In the genomic region with DNA sequence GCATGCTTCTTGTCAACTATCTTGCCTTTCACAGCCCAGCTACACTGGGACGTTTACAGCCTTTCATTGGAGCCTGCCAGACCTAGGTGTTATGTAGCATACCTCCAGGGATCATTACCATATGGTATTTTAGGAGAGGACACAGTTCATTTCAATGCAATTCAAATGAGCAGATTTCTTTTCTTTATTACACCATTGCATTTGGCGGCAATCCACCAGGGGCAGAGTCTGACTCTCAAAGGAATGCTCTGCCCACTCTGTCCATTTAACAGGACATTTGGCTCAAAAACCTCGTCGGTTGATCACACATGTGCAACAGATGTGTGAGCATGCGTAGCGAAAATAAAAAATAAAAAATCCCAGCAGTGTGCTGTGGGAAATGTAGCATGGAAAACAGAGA, we compare ENCODE assay signal across 9 mouse cellular contexts.
DNase-seq lines count a peak whose midpoint lies in the region; ATAC-seq and TF ChIP-seq lines count a peak whose summit lies in the region.
"Had no signal": no experiment of that assay in that cellular context is flagged by ENCODE, and none has a peak within 500 bp of the region (broad histone marks: within the 10 kb centered on the region; RNA-seq: fewer than 3 reads in every experiment).

No protein-coding gene starts in this region.

- no peaks in the 10 kb centered on the region for H3K27me3 ChIP-seq in hindbrain, embryonic 12.5 days
- no peaks in the 10 kb centered on the region for H3K27me3 ChIP-seq in hindbrain, embryonic 10.5 days (ENCODE audit: insufficient read depth, poor library complexity, severe bottlenecking)
- no peaks in the 10 kb centered on the region for H3K27me3 ChIP-seq in forebrain, postnatal 0 days (ENCODE audit: insufficient read depth, low read length)
- no peaks in the 10 kb centered on the region for H3K27me3 ChIP-seq in limb, embryonic 12.5 days

- H3K4me3 ChIP-seq in hindbrain, embryonic 12.5 days, result no peak overlapping the region
- no peak overlapping the region for H3K4me3 ChIP-seq in hindbrain, embryonic 10.5 days
- no peak overlapping the region for H3K4me3 ChIP-seq in forebrain, postnatal 0 days (ENCODE audit: low read depth, low read length)
- H3K4me3 ChIP-seq in limb, embryonic 12.5 days (replicated peaks), result no peak overlapping the region

- 0 out of 2 replicates have a peak, but pooled peaks have one; percentile 9 for TF ChIP-seq CTCF in forebrain, postnatal 0 days (IDR thresholded peaks at IDR 0.05; ENCODE audit: low read depth)

- ATAC-seq in hindbrain, embryonic 12.5 days (ENCODE audit: low FRiP score), result 0 out of 2 replicates have a peak, but pooled peaks have one; percentile 35
- ATAC-seq in forebrain, postnatal 0 days, result no peak
- ATAC-seq in limb, embryonic 12.5 days (ENCODE audit: insufficient number of reproducible peaks, insufficient read depth, low FRiP score, low TSS enrichment, low read depth), result peak; percentile 92
- ATAC-seq in megakaryocyte progenitor cell, adult 5-6 weeks (replicated peaks; ENCODE audit: poor library complexity), result no peak

- no peaks in the 10 kb centered on the region for H3K9me3 ChIP-seq in hindbrain, embryonic 12.5 days (replicated peaks)
- H3K9me3 ChIP-seq in hindbrain, embryonic 10.5 days, result no peaks in the 10 kb centered on the region
- H3K9me3 ChIP-seq in forebrain, postnatal 0 days (ENCODE audit: low read length), result no peaks in the 10 kb centered on the region
- H3K9me3 ChIP-seq in limb, embryonic 12.5 days, result no peaks in the 10 kb centered on the region

- H3K4me2 ChIP-seq in hindbrain, embryonic 12.5 days (replicated peaks), result no peak overlapping the region
- H3K4me2 ChIP-seq in forebrain, postnatal 0 days (ENCODE audit: low read depth), result no peak overlapping the region
- peak overlapping the region; percentile 8; the same call in 1 of the 2 replicates for H3K4me2 ChIP-seq in limb, embryonic 12.5 days

- H3K9ac ChIP-seq in hindbrain, embryonic 12.5 days, result no peak overlapping the region
- H3K9ac ChIP-seq in forebrain, postnatal 0 days, result no peak overlapping the region
- no peak overlapping the region for H3K9ac ChIP-seq in limb, embryonic 12.5 days (replicated peaks)

- 46% methylated on average over 6 of the region's 6 CpGs for WGBS in hindbrain, embryonic 12.5 days
- 52% methylated on average over 6 of the region's 6 CpGs for WGBS in hindbrain, embryonic 10.5 days
- WGBS in forebrain, postnatal 0 days, result 22% methylated on average over 6 of the region's 6 CpGs
- 11% methylated on average over 6 of the region's 6 CpGs for WGBS in limb, embryonic 12.5 days

- no peak overlapping the region for H3K27ac ChIP-seq in hindbrain, embryonic 12.5 days
- H3K27ac ChIP-seq in hindbrain, embryonic 10.5 days, result no peak overlapping the region
- H3K27ac ChIP-seq in forebrain, postnatal 0 days (ENCODE audit: low read depth, low read length), result no peak overlapping the region
- peak overlapping the region; percentile 83 for H3K27ac ChIP-seq in limb, embryonic 12.5 days

- no peak for DNase-seq in hindbrain, embryonic 10.5 days (ENCODE audit: low spot score)
- DNase-seq in embryo, embryonic 11 days, result peak; percentile 54
- DNase-seq in forebrain, postnatal 0 days, result no peak
- no peak for DNase-seq in left cerebral cortex, adult 18-20 months (ENCODE audit: low spot score in 2 of 2)
- no peak for DNase-seq in cerebellum, adult 11 months
- DNase-seq: adrenal gland, postnatal 36 days had no signal

- H3K36me3 ChIP-seq in hindbrain, embryonic 12.5 days, result no peaks in the 10 kb centered on the region
- H3K36me3 ChIP-seq in hindbrain, embryonic 10.5 days, result no peaks in the 10 kb centered on the region
- no peaks in the 10 kb centered on the region for H3K36me3 ChIP-seq in forebrain, postnatal 0 days (ENCODE audit: insufficient read depth)
- no peaks in the 10 kb centered on the region for H3K36me3 ChIP-seq in limb, embryonic 12.5 days

- H3K4me1 ChIP-seq in hindbrain, embryonic 12.5 days, result peaks cover 5% of the 10 kb centered on the region; the same call in 1 of the 2 replicates
- 0 out of 2 replicates have a peak, but pooled peaks cover 6% of the 10 kb centered on the region for H3K4me1 ChIP-seq in hindbrain, embryonic 10.5 days (replicated peaks)
- no peaks in the 10 kb centered on the region for H3K4me1 ChIP-seq in forebrain, postnatal 0 days (ENCODE audit: insufficient read depth)
- peaks cover 39% of the 10 kb centered on the region for H3K4me1 ChIP-seq in limb, embryonic 12.5 days (replicated peaks)

Comparison
In these comparisons a context has a peak if more than half of its experiments do, and no peak if none do; other contexts are left out.
1. ATAC-seq: peak in hindbrain, embryonic 12.5 days (single experiment) and limb, embryonic 12.5 days (single experiment); none in forebrain, postnatal 0 days (single experiment) and megakaryocyte progenitor cell, adult 5-6 weeks (single experiment).